Mouse (Mus musculus): Measurements from ENCODE around the gene Anapc10.

- TF ChIP-seq CTCF (IDR thresholded peaks at IDR 0.05; ENCODE audit: borderline replicate concordance, insufficient read depth, low read length), result no peak
- no peak for TF ChIP-seq POLR2A (IDR thresholded peaks at IDR 0.05; ENCODE audit: low read depth, low read length)
Measured at GRCm38 (mm10) chr8:79712676-79713075, 1.1 kb downstream of the Anapc10 start.
